In genomic region chr4:59189546-59190237, GRCm38 (mm10) we compare ENCODE assay signal across 8 mouse cellular contexts. TPM values are rescaled to one million over a fixed set of nuclear protein-coding genes. Genes with fewer than 3 reads are reported as not detected.
DNase-seq lines count a peak whose midpoint lies in the region; ATAC-seq lines count a peak whose summit lies in the region.

No protein-coding gene starts in this region.

- under 1% methylated on average over 52 of the region's 54 CpGs for WGBS in neural tube, embryonic 11.5 days
- under 1% methylated on average over 52 of the region's 54 CpGs for WGBS in liver, embryonic 16.5 days (ENCODE audit: insufficient replicate concordance)

- peak overlapping the region; percentile 92 for H3K9ac ChIP-seq in neural tube, embryonic 11.5 days (ENCODE audit: low read length)
- H3K9ac ChIP-seq in liver, embryonic 16.5 days (ENCODE audit: low read depth, low read length): peak overlapping the region; percentile 98

- H3K36me3 ChIP-seq in neural tube, embryonic 11.5 days (ENCODE audit: control insufficient read depth, insufficient read depth, low read length): no peaks in the 10 kb centered on the region; the same call in 1 of the 2 replicates
- no peaks in the 10 kb centered on the region for H3K36me3 ChIP-seq in liver, embryonic 16.5 days (ENCODE audit: control insufficient read depth, insufficient read depth)

- H3K9me3 ChIP-seq in neural tube, embryonic 11.5 days (ENCODE audit: control insufficient read depth, low read length): no peaks in the 10 kb centered on the region
- no peaks in the 10 kb centered on the region for H3K9me3 ChIP-seq in liver, embryonic 16.5 days (replicated peaks; ENCODE audit: control insufficient read depth, low read length)

- peak; percentile 35 for ATAC-seq in neural tube, embryonic 11.5 days (ENCODE audit: insufficient read depth, low FRiP score, low TSS enrichment)
- ATAC-seq in liver, embryonic 16.5 days (ENCODE audit: low read depth): peak; percentile 2; the same call in 1 of the 2 replicates

- H3K4me1 ChIP-seq in neural tube, embryonic 11.5 days (ENCODE audit: control insufficient read depth, insufficient read depth, low read length): peaks cover 7% of the 10 kb centered on the region
- peaks cover 19% of the 10 kb centered on the region for H3K4me1 ChIP-seq in liver, embryonic 16.5 days (ENCODE audit: control insufficient read depth, low read depth, low read length)

- H3K27ac ChIP-seq in neural tube, embryonic 11.5 days (ENCODE audit: low read depth, low read length): peak overlapping the region; percentile 87
- peak overlapping the region; percentile 95 for H3K27ac ChIP-seq in liver, embryonic 16.5 days (ENCODE audit: low read length)

- peak overlapping the region; percentile 74 for H3K4me3 ChIP-seq in neural tube, embryonic 11.5 days (ENCODE audit: low read depth, low read length)
- H3K4me3 ChIP-seq in liver, embryonic 16.5 days (ENCODE audit: low read depth, low read length): peak overlapping the region; percentile 99

- H3K27me3 ChIP-seq in neural tube, embryonic 11.5 days (ENCODE audit: control insufficient read depth, insufficient read depth, low read length): no peaks in the 10 kb centered on the region
- H3K27me3 ChIP-seq in liver, embryonic 16.5 days (ENCODE audit: control insufficient read depth, insufficient read depth, low read depth, low read length): no peaks in the 10 kb centered on the region

- DNase-seq in neural tube, embryonic 11.5 days (ENCODE audit: low spot score): no peak
- no peak for DNase-seq in neural tube, embryonic 10.5 days (ENCODE audit: extremely low spot score, low spot score)
- DNase-seq in cerebellum, adult 9-11 months: peak; percentile 71
- DNase-seq in frontal cortex, postnatal 25 days (ENCODE audit: low spot score in 2 of 2): peak; percentile 30 to 33
- peak; percentile 49 for DNase-seq in kidney, postnatal 10 days
- DNase-seq in right cerebral cortex, adult 2 months (ENCODE audit: low spot score in 2 of 2): peak; percentile 37 to 66
- no peak for DNase-seq in gastrocnemius, postnatal 25 days

- H3K4me2 ChIP-seq in neural tube, embryonic 11.5 days (ENCODE audit: low read depth): peak overlapping the region; percentile 64
- peak overlapping the region; percentile 65 for H3K4me2 ChIP-seq in liver, embryonic 16.5 days (ENCODE audit: low read depth, low read length)

RNA-seq across cellular contexts. Expression of gene Ugcg, which starts 0.6 kb away (rescaled TPM):
- polyA plus RNA-seq in neural tube, embryonic 11.5 days (2014; fragmentation: Nextera tagmentation; extraction: Ambion mirVana): 12.1 and 12.4 TPM in 2 replicates
- polyA plus RNA-seq in liver, embryonic 16.5 days (2015; fragmentation: Nextera tagmentation; extraction: Ambion mirVana): 4.6 and 4.8 TPM in 2 replicates
- 1 to 10 TPM; 7.8 to 8.7 TPM for total RNA-seq in gastrocnemius, postnatal 25 days (2021)

RNA-seq across cellular contexts. Expression of gene AI481877, which starts 50.9 kb away (rescaled TPM):
- not detected in 2 replicates for polyA plus RNA-seq in neural tube, embryonic 11.5 days (2014; fragmentation: Nextera tagmentation; extraction: Ambion mirVana)
- polyA plus RNA-seq in liver, embryonic 16.5 days (2015; fragmentation: Nextera tagmentation; extraction: Ambion mirVana): not detected in 2 replicates
- not detected for total RNA-seq in gastrocnemius, postnatal 25 days (2021)

Comparison
In these comparisons a context has a peak if more than half of its experiments do, and no peak if none do; other contexts are left out.
1. DNase-seq: peak in cerebellum, adult 9-11 months (single experiment), frontal cortex, postnatal 25 days (2 of 2), kidney, postnatal 10 days (single experiment) and right cerebral cortex, adult 2 months (2 of 2); none in neural tube, embryonic 11.5 days (single experiment), neural tube, embryonic 10.5 days (single experiment) and gastrocnemius, postnatal 25 days (single experiment).